Mouse (Mus musculus) left cerebral cortex, postnatal 4 days (tissue): ENCODE results near the gene Ak5. TPM values are rescaled to one million over a fixed set of nuclear protein-coding genes. Genes with fewer than 3 reads are reported as not detected.

Experiments used
- DNase-seq: peaks from one replicate; pipeline ENCODE4 v3.0.0-alpha.2; 2022
- intact Hi-C: fragments of 180-260 bp; cut with DNase I; formaldehyde crosslinking; loops from one replicate; pipeline ENCODE4 v1.15.1; 2025
- total RNA-seq, 2 experiments: library from RNA; stranded (reverse); gene quantifications; 2 replicates each; pipeline ENCODE4 v1.2.3; 2021

The Ak5 gene
- total RNA-seq, 2 experiments from 2014 or later: 37.3 to 47.7 TPM

DNA sequence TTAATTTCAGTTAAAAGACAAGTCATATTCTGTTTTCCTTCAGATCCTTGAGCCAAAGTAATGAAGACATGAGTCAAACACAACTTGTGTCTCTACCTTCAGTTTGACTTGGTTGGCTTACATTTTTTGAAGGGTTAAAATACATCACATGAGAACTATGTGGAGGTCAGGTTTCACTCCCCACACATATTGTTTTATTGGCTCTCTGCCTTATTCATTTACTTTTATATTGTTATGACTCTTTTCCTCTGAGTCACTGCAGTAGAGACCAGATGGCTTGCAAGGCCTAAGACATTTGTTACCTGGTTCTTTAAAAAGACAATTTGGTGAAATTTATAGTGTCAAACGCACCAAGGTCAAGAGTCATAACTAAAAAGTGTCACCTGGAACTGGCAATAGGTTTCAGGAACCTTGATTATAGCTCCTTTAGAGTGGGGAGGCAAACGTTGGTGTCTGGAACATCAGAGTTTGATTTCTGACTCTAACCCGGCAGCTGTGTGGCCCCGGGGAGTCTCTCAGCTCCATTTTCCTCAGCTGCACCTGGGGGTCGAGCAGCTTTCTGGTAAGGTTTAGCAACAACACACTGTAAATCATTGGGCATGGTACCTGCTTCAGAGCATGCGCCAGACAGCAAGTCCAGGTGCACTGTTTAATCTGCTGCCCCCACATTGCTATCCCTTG lies 145.4 kb downstream of the Ak5 start:
- intact Hi-C loops: no loop called here
- no peak for DNase-seq

DNA sequence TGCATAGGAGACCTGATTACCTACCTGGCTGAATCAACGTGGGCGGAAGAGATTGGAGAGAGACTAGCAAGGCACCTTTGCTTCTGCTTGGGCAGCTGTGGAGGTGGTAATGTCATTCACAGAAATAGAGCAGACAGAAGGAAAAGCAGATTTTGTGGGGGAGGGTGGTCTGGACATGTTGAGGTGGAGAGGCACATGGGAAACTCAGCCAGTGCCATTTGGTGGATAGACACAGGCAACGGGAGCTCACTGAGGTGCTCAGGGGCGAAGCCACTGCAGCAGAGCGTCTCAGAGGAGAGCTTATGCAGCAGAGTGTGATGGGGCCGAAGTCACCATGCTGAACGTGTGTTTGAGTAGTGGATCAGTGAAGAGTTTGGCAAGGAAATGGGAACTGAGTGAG lies 147.1 kb downstream of the Ak5 start:
- DNase-seq: no peak
- intact Hi-C loops: no loop called here

DNA sequence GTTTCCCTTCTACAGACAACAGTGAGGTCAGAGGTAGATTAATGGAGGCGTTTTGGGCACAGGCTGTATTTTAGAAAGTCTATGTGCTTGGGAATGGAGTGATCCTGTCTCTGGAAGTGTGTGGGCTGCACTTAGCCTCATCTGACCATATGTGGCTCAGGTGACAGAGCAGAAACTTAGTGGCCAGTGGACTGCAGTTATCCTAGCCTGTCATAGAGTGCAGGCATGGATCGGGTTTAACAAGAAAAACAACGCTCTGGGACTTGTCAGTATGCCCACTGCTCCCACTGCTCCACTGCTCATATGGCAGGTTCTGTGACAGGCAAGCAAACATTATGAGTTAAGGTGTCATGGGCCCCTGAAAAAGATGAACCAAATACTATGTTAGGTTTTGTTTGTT lies 148.1 kb downstream of the Ak5 start:
- intact Hi-C loops: no loop called here
- DNase-seq: no peak

DNA sequence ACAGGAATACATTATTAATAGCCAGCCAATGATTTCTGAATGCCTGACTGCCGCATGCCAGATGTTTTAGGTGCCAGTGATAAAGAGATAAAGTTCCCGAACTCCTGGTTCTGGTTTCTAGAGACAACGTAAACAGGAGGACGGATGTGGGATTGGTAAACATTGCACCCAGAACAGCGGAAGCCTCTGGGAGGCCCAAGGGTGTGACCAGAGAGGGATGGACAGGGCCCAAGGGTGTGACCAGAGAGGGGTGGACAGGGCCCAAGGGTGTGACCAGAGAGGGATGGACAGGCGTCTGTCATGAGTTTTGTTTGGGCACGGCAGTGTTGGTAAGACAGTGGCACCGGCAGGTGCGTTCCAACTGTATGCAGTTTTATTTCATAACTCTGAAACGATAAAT lies 148.6 kb downstream of the Ak5 start:
- intact Hi-C loops: no loop called here
- no peak for DNase-seq

DNA sequence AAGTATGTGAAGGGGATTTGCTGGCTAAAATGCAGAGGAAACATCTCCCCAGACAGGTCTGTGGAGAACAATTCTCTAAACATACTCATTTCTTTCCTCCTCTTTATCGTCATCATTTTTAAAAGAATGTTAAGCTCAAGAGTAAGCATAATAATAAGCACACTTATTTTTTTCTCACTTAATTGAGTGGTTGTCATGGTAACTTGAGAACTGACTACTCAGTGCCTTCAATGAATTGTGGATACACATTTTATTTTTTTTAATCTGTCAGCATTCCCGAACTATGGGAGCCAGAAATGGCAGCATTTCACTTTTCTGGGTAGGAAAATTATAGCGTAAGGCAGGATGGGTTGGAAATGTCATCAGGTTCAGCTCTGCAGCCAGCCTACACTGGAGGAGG lies 151.6 kb downstream of the Ak5 start:
- intact Hi-C loops: no loop called here
- no peak for DNase-seq

DNA sequence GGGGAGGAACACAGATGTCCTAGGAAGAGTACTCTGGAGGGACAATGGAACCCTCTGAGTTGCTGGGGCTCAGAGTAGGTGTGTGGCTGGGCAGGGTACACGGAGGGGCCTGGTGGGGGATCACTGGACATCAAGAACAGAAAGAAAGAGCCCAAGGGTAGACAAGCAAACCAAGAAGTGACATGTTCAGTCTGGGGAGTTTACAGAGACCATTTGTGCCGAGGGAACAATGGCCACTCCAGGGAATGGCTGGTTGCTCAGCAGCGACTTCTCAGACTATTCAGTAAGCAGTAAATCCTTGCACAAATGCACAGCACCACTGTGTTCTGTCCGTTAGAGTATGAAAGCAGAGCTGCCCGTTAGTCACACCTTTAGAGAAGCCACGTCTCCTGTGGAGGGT lies 152.2 kb downstream of the Ak5 start:
- DNase-seq: no peak
- intact Hi-C loops: no loop called here

DNA sequence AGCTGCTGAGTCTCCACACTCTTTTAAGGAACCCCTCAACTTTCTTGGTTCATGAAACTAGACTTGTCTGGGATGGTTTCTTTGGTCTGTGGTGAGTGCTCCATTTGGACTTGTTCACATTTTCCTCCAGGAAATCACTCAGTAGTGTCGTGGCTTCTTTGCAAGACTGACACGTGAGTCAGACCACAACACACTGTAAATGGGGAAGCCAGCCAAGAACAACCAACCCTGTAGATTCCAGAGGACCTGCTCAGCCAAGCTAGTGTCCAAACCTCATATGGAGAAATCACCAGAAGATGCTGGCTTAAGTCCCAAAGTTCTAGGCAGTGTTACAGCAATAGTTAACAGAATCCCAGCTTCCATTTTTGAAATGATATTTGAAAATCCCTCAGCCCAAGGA lies 155.6 kb downstream of the Ak5 start:
- DNase-seq: no peak
- intact Hi-C loops: no loop called here

DNA sequence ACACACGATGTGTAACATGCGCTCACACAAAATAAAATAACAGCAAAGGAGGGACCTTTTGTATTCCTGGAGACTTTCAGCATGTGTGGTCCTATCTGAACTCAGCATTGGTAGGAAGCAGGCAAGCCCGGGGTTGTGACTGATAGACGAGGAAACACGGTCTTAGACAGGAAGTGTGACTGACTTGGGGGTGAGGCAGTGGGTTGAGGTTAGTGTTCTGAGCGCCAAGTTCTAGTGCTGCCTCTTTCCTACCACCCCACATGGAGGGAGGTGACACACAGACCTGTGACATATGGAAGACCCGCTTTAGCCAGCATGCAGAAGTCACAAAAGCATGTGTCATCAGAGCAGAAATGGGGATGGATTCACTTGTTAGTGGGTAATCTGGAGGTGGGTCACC lies 158.9 kb downstream of the Ak5 start:
- DNase-seq: no peak
- intact Hi-C loops: no loop called here

DNA sequence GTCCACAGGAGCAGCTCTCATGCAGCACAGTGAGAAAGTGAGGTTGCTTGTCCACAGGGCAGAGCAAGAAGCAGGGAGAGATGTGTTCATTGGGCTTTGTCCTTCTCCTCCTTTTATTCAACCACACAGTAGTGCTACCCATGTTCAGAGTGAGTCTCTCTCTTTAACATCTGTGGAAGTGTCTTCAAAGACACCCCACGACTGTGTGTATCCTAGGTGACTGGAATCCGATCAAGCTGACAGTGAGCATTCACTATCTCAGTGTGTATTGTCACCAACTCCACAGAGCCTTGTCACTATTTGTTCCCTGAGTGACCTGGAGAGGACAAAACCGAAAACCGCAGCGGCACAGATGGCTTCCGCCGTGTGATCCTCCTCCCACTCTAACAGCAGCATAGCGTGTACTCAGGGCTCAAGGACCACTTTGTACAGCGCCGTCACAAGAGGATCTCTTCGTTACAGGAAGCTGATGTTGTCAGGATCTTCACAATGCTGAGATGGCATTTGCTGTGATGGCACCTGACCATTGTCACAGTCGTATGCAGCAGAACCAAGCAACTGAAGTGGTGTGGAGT lies 159.7 kb downstream of the Ak5 start:
- DNase-seq: no peak
- intact Hi-C loops: no loop called here

DNA sequence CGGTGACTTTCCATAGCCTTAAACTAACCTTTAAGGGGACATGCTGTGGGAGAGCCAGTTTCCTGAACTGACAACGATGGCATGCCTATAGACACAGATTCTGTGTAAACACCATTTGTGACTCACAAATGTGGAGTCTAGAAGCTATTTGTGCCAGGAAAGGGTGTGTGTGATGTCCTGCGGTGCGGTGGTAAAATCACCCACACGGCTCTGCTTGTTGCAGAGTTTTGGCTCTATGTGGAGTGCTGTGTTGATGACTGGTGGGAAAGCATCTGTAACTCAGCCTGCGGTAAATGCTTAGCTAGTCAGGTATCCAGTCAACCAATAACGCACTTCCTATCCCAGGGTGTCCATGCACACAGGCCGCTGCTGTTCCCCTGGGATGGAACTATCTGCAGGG lies 160.3 kb downstream of the Ak5 start:
- no peak for DNase-seq
- intact Hi-C loops: no loop called here

DNA sequence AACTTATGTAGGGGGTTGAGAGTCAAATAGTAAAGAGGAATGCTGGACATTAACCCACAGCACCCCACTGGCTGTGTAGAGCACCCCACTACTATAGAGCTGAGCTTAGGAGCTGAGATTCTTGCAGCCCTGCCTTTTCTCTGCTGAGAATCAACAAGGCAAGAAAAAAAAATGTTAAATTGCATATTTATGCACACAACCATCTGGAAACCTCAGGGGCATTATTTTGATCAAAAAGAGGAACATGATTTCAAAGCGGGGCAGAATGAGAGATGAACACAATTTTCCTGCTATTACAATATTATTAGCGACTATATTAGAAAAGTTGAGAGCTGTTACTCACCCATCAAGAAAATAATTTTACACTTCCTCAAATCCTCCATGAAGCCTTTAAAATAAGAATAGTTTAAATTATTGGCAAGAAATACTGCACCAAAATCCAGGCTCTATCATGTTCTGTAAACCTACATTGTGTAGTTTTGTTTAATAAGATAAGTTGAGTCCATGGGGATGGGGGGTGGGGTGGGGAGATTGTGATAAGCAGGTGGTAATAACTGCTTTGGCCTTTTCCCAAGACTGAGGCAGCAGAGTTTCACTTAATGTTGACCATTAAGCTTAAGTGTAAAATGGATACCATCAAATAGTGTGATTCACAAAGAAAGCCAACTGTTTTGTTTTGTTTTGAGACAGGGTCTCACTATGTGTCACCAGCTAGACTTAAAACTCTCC lies 169.0 kb downstream of the Ak5 start:
- no peak for DNase-seq
- intact Hi-C loops: no loop called here

DNA sequence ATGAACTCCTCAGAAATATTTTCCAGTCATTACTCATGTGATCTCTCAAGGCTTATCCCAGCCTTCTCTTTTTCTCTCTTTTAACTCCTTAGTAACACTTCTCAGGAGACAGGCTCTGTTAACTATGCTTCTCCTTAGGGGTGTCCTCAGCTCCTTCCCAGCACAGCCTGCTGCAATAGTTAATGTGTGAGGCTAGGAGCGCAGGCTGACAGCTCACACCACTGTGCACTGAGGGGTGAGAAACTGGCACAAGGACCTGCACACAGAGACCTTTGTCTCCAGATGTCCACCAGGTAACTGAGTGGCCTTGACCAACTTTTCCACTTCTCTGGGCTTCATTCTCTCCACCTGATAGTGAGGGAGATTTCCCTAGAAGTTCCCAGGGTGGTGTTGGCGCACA lies 170.3 kb downstream of the Ak5 start:
- no peak for DNase-seq
- intact Hi-C loops: no loop called here

DNA sequence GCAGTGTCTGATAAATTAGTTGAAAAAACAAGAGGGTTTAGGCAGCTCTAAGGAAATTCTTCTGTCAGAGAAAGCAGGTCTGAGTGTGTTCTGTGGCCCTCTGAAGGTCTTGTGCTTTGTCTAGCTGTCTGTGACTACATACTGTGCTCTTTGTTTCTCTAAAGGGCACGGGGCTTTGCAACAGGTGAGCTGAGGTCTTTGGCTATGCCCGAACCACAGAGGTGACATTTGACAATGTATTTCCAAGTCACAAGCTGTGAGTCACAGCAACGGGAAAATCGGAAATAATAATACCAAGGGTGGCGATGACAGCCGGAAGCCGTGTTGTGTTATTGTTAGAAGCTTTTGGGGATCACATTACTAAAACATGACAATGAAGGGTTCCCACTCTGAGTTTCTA lies 171.1 kb downstream of the Ak5 start:
- no peak for DNase-seq
- intact Hi-C loops: no loop called here

DNA sequence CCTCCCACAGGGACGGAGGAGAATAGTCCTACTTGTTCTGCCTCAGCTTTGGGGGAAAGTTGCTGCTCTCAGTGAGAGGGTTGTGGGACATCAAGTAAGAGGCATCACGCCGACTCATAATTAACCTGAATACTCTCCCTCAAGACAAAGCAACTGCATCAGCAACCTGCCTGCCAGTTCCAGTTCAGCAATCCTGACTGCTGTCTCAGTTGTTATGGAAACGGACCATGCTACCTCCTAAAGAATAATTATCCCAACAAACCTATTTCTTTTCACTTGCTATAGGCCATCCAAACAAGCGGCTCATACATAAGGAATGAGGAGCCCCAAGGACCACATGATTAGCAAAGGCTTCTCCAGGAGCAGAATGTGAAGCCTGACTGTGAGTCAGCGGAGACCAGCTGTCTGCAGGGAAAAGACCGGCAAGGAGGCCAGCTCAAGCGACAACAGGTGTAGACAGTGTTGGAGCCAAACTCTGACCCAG lies 172.7 kb downstream of the Ak5 start:
- DNase-seq: no peak
- intact Hi-C loops: no loop called here

DNA sequence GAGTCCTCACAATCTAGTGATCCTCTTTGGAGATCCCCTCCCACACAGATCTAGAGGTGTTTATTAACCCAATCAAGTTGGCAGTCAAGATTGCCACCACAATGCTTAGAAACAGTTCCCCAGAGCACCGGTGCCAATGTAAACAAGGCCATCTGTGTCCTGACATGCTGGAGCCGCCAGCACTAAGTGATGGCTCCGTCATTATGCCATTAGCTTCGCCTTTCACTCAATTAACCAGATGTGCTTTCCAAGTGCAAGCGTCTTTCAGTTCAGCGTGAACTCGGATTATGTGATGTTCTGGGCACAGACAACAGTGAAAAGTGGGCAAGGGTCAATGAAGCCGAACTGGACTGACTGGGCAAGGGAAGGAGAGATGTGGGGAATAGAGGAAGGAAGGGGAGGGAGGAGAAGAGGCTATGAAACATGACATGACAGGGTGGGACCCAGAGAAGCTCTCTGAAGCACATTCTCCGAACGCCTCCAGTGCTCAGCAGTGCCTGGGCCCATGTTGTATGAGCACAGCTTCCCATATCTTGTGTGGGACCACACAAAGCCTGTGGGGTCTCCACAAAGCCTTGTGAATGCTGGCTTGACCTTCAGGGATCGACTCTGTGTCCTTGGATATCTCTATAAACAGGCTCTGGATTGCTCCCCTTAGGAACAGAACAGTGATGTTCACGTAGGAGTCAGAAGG lies 173.3 kb downstream of the Ak5 start:
- DNase-seq: no peak
- intact Hi-C loops: no loop called here

DNA sequence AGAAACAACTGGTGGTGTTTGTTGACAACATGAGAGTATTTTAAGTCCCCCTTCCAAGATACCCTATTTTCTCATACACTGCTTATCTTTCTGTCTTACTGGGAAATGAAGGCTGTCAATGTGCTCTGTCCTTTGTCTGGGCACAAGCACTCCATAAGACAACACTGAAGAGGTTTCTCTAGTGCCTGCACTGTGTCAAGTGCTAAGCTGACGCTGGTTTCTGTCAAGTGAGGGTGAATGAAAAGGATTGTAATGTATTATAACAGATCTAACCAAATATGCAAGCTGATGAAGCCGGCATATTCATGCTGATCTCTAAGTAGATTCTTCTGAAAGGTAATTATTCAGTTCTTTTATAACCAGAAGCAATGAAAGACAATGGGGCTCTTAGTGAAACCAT lies 174.3 kb downstream of the Ak5 start:
- intact Hi-C loops: no loop called here
- DNase-seq: no peak

DNA sequence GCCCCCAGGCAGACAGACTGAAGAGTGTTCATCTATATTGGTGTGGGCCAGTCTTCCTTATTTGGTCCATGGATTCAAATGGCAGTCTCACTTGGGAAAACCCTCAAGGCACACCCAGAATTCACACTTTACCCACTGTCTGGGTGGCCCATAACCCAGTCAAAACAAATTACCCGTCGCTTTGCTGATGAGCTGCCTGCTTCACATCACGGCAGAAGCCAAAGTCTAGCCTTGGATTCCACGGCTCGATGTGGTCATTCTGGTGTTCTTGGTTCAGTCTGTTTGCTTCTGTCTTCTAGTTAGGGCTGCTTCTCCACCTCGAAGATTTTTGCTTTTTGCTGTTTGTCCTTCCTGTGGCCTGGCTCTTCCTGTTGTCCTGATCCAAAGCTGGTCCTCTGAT lies 175.9 kb downstream of the Ak5 start:
- no peak for DNase-seq

DNA sequence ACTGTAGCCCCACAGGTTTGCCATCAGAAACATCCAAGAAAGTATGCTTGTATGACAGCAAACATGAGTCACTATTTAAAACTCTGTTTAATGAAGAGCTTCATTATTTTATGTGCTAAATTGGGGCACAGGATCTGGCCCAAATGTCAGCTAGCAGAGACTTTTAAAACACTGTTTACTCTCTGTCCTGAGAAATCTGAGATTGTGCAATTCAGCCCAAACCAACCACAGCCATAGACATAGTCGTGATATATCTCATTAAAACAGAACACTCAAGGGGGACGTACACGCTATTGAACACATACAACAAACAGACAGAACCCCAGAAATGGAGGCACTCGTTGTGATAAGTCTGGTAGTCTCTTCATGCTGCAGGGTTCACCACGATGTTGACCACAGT lies 177.7 kb downstream of the Ak5 start:
- intact Hi-C loops: no loop called here
- DNase-seq: no peak

More for the DNA sequence above, 175.9 kb downstream of the Ak5 start:
- intact Hi-C loops: no loop called here

DNA sequence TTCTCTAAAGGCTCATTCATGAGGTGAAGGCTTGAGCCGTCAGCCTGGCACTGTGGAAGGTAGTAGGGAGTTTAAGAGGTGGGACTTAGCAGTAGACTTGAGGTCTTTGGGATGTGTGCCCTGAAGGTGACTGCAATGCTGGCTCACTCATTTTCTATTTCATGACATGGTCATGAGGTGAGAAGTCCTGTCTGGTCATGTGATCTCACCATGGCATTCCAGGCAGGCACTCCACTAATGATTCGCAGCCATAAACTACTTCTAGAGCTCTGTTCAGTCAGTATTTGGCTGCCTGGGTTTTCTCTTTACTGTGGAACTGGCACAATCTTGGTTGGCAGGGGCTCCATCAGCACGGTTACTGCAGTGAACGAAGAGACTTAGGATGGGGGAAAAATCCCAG lies 179.2 kb downstream of the Ak5 start:
- no peak for DNase-seq
- intact Hi-C loops: no loop called here

DNA sequence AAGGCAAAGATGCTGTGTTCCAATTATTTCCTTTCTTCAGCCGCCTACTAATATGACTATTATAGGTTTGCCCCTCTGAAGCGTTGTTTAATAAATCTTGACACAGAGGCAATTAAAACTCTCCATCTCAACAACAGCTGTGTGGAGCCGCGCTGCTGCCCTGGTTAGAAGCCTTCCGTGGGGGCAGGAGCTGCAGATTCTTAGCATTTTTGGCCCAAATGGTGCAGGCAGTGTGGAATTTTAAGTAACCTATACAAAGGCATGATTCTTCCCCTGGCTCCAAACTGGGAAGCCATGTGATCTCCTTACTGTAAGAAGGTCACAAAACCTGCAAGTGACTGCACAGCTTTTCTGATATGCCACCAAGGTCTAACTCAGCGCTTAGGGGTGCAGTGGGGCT lies 184.0 kb downstream of the Ak5 start:
- intact Hi-C loops: no loop called here
- no peak for DNase-seq

DNA sequence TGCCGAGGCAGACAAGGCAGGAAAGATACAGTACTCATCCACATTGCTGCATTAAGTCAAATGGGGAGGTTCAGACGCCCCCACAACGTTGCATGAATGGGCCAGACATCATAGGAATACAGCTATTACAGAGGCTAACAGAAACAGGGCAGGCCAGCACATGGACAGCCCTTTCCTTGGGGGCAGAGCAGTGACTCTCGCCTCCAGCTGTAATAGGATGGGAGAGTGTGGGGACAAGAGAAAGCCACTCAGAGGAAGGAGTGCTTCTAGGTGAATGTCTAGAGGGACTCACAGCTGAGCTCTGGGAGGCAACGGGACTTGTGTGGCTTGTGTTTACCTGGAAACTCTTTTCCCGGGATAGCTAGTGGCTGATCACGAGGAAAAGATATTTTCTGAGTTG lies 184.4 kb downstream of the Ak5 start:
- DNase-seq: no peak
- intact Hi-C loops: no loop called here

DNA sequence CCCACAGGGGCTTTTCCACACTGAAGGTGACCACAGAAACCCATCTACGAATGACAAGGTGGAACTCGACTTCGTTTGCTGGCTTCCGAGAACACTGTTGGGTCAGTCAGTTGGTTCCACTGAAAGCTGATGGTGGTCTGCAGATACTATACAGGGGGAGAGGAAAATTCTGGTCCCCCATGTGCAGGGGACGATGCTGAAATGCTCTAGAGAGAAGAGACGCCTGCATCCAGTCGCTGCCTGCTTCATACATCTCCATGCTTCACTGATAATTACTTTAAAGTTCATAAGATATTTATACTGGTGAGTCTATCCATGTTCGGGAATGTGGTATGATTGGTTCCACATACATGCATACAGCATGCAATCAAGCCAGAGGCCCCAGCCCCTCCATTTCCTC lies 186.0 kb downstream of the Ak5 start:
- intact Hi-C loops: no loop called here
- no peak for DNase-seq
